Mouse (Mus musculus): ENCODE data around the gene Atpaf1.

The Atpaf1 gene

DNA sequence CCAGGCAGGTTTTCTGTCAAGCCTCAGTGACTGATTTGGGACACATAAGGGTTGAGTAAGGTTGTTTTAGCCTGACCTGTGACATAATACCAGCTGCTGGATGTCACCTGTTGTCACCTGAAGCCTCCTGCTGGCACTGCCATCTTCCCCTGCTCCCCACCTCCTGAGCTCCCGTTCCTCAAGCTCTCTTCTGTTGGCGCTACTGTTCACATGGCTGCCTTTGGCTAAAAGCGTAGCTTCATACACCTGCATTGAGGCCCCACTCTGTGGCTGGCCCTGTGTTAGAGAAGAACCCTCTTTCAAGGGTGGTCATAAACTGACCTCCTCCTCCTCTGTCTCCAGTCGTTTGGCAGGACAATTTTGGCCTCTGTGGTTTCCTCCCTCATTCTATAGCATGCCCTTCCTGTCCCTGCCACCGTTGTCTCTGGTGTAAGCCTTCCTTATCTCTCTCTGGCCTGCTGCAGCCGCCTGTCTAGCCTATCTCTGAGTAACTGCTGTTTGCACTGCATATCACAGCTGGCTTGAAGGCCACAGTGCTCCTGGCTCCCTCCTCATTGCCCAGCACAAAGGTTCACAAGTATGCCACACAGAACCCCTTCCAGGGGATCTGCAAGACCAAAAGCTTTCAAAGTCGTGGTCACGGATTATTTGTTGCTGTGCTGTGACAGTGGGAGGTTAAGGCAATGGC, 64.5 kb downstream of the Atpaf1 start:
- peak; percentile 57 for DNase-seq (ENCODE audit: low spot score)

DNA sequence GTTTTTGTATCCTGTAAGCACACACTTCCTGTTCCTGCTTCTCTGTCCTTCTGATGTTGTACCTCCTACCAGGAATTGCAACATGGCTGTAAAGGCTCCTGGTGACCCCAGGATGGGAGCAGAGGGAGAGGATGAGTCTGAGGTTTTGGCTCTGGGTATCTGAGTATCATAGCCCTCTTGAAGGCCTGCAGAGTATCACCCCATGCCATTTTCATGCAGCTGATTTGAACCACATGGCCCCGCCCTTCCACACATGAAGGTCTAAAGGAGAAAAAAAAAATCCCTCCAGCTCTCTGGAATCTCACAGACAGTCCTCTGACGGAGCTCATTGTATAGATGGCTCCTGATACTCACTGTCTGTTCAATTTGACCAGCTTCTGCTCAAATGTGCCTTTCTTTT, 65.5 kb downstream of the Atpaf1 start:
- no peak for DNase-seq (ENCODE audit: low spot score)

DNA sequence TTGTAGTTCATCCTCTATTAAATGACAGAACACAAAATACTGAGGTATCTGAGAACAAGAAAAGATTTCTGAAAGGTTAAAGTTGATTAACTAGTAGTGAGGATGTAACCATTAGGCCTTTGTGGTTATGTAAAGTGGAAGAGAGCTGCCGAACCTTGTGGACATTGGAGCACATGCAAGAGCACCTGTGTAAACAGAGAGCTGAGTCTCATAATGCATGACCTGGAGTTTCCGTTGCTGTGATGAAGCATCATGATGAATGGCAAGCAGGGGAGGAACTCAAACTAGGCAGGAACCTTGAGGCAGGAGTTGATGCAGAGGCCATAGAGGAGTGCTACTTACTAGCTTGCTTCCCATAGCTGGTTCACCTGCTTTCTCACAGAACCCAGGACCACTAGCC, 66.0 kb downstream of the Atpaf1 start:
- no peak for DNase-seq (ENCODE audit: low spot score)

DNA sequence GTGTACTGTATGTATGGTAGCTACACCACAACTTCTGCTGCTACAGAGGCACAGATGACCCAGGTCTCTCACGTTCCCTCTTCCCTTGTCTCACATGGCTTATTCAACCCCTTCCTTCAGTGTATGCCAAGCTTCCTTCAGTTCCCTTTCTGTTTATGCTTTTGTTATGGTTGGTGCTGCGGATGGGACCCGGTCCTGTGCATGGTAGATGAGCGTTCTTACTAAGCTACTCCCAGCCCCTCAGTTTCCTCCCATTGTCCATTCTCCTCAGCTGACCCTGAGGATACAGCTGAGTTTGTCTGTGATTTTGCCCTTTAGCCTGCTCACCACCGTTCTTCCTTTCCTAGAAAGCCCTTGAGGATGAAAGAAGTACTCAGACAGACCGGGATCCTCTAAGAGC, 67.0 kb downstream of the Atpaf1 start:
- DNase-seq (ENCODE audit: low spot score) = no peak

DNA sequence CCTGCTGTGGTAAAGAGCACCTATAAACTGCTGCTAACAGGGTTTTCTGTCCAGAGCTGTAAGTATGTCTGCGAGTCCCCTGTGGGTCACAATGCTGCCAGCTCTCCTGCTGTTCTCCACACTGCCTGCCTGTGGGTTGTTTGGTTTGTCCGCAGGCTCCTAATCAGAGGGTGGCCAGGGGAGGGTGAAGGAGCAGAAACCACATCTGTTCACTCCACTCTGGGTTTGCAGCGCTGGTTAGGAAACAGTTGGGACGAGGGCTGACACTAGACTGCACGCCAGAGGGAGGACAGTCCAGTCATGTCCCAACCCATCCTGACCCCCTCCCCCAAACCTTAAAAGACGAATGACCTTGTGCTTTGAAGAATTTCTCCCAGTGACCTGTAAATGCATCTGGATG, 70.5 kb downstream of the Atpaf1 start:
- no peak for DNase-seq (ENCODE audit: low spot score)

DNA sequence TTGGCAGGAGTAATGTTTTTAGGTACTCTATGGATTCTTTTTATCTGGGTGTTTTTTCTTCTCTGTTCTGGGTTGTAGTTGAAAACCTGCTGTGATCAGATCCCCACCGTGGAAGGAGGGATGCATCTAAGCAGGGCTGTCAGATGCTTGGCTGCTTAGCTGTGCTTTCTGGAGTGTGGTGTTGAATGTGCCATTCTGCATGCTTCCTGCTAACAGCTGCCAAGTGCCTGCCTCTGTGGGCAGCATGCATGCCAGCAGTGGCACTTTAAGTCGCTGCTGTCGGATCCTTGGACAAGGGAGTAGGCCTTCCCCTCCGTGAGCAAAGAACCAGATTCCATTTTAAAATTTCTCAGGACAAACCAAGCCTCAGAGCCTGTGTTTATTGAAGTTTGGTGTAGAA, 71.0 kb downstream of the Atpaf1 start:
- DNase-seq (ENCODE audit: low spot score) = no peak

DNA sequence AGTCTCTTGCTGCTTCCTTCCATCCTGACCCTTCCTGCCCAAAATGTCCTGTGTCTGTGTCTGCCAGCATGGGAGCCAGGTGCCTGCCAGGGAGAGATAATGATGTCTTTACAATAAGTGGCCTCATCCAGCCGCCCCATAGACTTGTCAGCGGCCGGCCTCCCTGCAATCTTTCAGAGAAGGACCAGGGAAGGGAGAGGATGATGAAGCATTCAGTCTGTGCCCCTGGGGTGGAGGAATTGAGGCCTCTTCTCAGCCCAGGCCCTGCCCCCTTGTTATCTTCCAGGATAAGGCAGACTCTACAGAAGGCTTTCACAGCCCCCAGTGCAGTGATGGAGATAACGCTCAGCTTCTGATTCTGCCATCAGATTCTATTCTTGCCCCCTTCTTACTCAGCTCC, 71.7 kb downstream of the Atpaf1 start:
- DNase-seq (ENCODE audit: low spot score) = peak; percentile 18

DNA sequence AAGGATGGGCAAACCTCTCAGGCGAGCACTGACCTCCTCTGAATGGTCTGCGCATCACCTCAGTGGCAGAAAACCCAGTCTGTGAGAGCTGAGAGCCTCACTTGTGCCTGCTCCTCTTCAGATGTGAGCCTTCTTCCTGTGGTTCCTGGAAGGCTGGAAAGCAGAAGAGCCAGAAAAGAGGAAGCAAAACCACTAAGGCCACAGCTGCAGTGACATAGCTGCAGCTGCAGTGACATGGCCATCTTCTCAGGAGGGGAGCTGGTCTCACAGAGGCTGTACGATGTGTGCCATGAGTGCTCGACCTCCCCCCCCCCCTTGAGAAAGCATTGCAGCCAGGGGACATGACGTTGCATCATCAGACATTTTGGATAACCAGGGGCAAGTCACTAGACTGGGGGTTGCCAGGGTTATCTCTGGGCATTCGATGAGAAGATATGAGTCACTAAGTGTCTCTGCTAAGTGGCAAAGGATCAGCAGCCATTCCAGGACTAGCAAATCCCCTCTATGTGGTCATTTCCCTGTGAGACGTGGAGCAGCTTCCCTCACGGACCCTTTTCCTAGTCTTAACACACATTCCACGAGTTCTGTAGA, 72.8 kb downstream of the Atpaf1 start:
- no peak for DNase-seq (ENCODE audit: low spot score)

DNA sequence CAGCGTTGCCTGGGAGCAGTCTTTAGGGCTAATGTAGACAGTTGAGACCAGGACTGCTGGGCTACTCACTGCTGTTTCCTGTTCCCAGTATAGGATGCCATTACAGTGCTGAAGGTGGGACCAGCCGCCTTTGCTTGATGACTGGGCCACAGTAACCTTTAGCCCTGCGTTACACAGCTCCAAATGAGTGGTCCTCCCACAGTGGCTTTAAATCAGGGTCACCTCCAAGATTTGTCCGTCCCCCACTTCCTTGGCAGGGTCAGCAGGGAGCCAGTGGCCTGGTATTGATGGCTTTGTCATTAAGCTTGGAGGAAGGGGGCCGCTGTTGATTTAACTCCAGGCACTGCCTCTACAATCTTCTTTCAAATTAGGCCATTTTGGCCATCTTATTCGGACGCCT, 78.7 kb downstream of the Atpaf1 start:
- no peak for DNase-seq (ENCODE audit: low spot score)

DNA sequence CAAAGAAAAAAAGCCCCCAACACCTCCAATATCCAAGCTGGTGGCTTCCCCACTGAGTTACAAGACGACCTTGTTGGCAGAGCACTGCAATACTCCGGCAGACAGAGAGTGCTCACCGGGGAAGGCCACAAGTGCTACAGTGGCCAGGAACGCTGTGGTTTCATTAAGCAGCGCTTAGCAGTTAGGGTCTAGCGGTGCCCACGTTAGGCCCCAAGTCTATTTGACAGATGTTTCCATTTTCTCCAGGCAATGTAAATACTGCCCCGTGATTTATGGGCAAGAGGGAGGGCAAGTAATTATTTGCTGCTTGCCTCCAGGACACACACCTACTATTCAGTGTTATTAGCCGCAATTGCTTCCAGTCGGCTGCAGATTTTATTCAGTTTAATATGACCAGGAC, 79.3 kb downstream of the Atpaf1 start:
- DNase-seq (ENCODE audit: low spot score) = peak; percentile 9
